Mouse (Mus musculus): ENCODE results near the gene Syt1. TPM values are rescaled to one million over a fixed set of nuclear protein-coding genes. Genes with fewer than 3 reads are reported as not detected.

Syt1 gene
- polyA plus RNA-seq, 1 experiment from 2014 or later, result 1.4 TPM

- H3K9ac ChIP-seq (replicated peaks), result no peak overlapping the region
- H3K4me3 ChIP-seq (replicated peaks), result no peak overlapping the region
- no peaks in the 10 kb centered on the region for H3K36me3 ChIP-seq
- no peaks in the 10 kb centered on the region for H3K27me3 ChIP-seq
- H3K4me1 ChIP-seq (replicated peaks), result 0 out of 2 replicates have a peak, but pooled peaks cover 3% of the 10 kb centered on the region
- H3K4me2 ChIP-seq, result no peak overlapping the region
- H3K27ac ChIP-seq, result no peak overlapping the region
- ATAC-seq (ENCODE audit: insufficient number of reproducible peaks, insufficient read depth, low FRiP score, low TSS enrichment, low read depth), result no peak
- H3K9me3 ChIP-seq, result peaks cover 11% of the 10 kb centered on the region
- WGBS, result 74% methylated on average over 9 of the region's 9 CpGs
These were observed 410.1 kb downstream of the Syt1 start for GRCm38 (mm10) chr10:108600693-108601092.

DNA sequence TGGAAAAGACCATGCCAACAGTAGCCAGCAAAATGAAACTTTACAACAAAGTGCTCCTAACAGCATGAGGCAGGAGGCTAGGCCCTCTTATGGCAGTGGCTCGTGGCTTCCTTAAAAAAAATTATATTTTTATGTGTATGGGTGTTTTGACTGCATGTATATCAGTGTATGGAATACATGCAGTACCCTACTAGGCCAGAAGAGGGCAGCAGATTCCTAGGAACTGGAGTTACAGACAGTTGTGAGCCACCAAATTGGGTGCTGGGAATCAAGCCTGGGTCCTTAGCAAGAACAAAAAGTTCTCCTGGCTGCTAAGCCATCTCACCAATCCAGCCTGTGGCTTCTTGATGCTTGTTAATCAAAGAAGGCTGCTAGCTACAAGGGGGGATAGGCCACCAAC, 413.4 kb downstream of the Syt1 start:
- no peaks in the 10 kb centered on the region for H3K36me3 ChIP-seq
- no peak for ATAC-seq (ENCODE audit: insufficient number of reproducible peaks, insufficient read depth, low FRiP score, low TSS enrichment, low read depth)
- H3K4me2 ChIP-seq, result no peak overlapping the region
- H3K27me3 ChIP-seq, result no peaks in the 10 kb centered on the region
- no peak overlapping the region for H3K9ac ChIP-seq (replicated peaks)
- no peak overlapping the region for H3K27ac ChIP-seq
- H3K4me3 ChIP-seq (replicated peaks), result no peak overlapping the region
- H3K4me1 ChIP-seq (replicated peaks), result 0 out of 2 replicates have a peak, but pooled peaks cover 4% of the 10 kb centered on the region
- 73% methylated on average over 1 of the region's 1 CpGs for WGBS
- peaks cover 11% of the 10 kb centered on the region for H3K9me3 ChIP-seq

DNA sequence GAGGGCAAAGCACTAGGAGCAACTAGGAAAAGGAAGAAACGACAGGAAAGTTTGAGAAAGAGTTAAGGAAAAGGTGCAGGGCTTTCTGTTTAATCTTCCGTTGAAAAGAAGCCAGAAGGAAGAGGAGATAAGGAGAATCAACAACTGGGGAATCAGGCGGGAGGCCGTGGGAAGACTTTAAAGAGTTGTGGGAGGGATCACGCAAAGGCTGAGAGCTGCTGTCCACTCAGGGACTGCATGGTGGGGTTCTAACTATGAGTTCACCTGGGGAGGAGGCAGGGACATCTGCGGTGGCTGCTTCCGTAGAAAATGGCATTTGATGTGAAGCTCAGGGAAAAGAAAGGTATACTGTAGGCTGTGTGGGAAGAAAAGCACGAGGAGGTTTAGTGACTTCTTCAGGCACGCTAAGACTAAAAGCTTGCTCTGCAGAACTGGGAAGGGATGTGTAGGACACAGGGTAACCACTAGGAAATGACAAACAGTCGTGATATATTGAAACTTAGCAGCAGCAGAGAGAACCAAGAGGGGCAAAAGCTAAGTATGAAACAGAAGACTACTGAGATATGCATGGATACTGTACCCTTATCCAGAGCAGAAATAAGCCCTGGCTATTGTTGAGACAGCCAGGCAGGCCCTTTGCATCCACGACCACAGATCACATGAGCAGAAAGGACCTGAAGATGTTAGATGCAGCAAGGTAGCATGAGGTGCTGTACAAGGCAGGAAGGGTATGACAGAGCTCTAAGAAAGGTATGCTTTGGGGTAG, 414.4 kb downstream of the Syt1 start:
- no peak for ATAC-seq (ENCODE audit: insufficient number of reproducible peaks, insufficient read depth, low FRiP score, low TSS enrichment, low read depth)
- 73% methylated on average over 11 of the region's 11 CpGs for WGBS
- H3K36me3 ChIP-seq, result no peaks in the 10 kb centered on the region
- H3K4me3 ChIP-seq (replicated peaks), result no peak overlapping the region
- H3K9me3 ChIP-seq, result peaks cover 11% of the 10 kb centered on the region
- H3K9ac ChIP-seq (replicated peaks), result no peak overlapping the region
- H3K27me3 ChIP-seq, result no peaks in the 10 kb centered on the region
- H3K27ac ChIP-seq, result no peak overlapping the region
- H3K4me1 ChIP-seq (replicated peaks), result 0 out of 2 replicates have a peak, but pooled peaks cover 4% of the 10 kb centered on the region
- H3K4me2 ChIP-seq, result no peak overlapping the region

DNA sequence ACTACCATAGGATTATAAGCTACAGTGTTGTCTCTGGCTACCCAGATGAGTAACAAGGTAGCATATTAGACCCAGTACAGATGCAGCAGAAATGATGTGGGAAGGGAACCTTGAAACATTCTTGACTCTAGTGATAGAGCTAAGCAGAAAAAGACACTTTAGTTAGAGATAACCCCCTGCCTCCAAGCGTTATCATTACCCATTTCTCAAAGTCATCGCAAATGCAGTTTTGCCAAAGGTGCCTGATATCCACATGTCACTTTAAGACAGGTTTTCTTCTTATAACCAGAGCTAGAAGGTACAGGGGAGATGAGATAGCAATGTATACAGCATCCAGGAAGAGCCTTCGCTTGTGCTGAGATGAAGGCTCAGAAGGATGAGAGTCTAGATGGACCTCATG, 421.4 kb downstream of the Syt1 start:
- Histone ChIP-seq H3K36me3 (no peaks in the 10 kb centered on the region), H3K4me3 (replicated peaks) (no peak overlapping the region), H3K27me3 (no peaks in the 10 kb centered on the region), H3K4me2 (no peak overlapping the region), H3K9ac (replicated peaks) (no peak overlapping the region), H3K9me3 (no peaks in the 10 kb centered on the region), H3K4me1 (replicated peaks) (no peaks in the 10 kb centered on the region), H3K27ac (no peak overlapping the region)
- ATAC-seq (ENCODE audit: insufficient number of reproducible peaks, insufficient read depth, low FRiP score, low TSS enrichment, low read depth), result no peak
- WGBS, result 95% methylated on average over 3 of the region's 3 CpGs

- WGBS, result 86% methylated on average over 3 of the region's 3 CpGs
- Histone ChIP-seq H3K4me3 (replicated peaks) (no peak overlapping the region), H3K4me1 (replicated peaks) (no peaks in the 10 kb centered on the region), H3K27me3 (no peaks in the 10 kb centered on the region), H3K4me2 (no peak overlapping the region), H3K36me3 (no peaks in the 10 kb centered on the region), H3K9me3 (no peaks in the 10 kb centered on the region), H3K9ac (replicated peaks) (no peak overlapping the region), H3K27ac (no peak overlapping the region)
- no peak for ATAC-seq (ENCODE audit: insufficient number of reproducible peaks, insufficient read depth, low FRiP score, low TSS enrichment, low read depth)
These were observed 421.9 kb downstream of the Syt1 start for GRCm38 (mm10) chr10:108588924-108589323.

DNA sequence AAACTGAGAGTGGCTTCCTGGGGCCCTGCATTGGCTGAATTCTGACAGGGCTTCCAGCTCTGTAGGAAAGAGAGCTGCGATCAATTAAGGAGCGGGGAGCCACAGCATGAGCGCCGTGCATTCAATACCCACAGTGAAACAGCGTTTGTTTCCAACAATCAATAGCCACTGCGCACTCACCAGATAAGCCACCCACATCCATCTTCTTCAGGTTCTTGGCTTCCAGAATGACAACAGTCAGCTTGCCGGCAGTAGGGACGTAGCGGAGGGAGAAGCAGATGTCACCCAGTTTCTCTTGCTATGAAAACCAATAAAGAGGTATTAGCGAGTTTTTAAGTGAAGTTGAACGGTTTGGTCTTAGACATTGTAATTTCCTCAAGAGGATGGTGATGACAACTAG, 427.1 kb downstream of the Syt1 start:
- 47% methylated on average over 11 of the region's 11 CpGs for WGBS
- Histone ChIP-seq H3K9me3 (no peaks in the 10 kb centered on the region), H3K4me3 (replicated peaks) (no peak overlapping the region), H3K27ac (no peak overlapping the region), H3K4me1 (replicated peaks) (no peaks in the 10 kb centered on the region), H3K36me3 (no peaks in the 10 kb centered on the region), H3K27me3 (no peaks in the 10 kb centered on the region), H3K9ac (replicated peaks) (no peak overlapping the region), H3K4me2 (no peak overlapping the region)
- ATAC-seq (ENCODE audit: insufficient number of reproducible peaks, insufficient read depth, low FRiP score, low TSS enrichment, low read depth), result no peak

DNA sequence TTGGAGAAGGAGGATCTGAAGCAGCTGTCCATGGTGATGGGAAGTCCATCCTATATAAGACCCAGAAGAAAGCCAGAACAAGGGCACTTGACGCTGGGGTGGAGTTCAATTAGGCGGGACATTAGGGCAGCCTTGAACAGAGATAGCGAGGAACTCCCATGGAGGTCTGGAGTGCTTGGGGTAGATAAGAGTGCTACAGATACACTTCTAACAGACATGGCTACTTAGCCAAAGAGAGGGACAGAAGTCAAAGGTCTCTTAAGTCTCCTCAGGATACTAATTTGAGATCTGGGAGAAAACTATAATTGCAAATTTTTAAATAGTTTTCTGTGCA, 428.4 kb downstream of the Syt1 start:
- 94% methylated on average over 3 of the region's 3 CpGs for WGBS
- Histone ChIP-seq H3K27ac (no peak overlapping the region), H3K27me3 (no peaks in the 10 kb centered on the region), H3K4me3 (replicated peaks) (no peak overlapping the region), H3K9ac (replicated peaks) (no peak overlapping the region), H3K36me3 (no peaks in the 10 kb centered on the region), H3K4me2 (no peak overlapping the region), H3K4me1 (replicated peaks) (no peaks in the 10 kb centered on the region), H3K9me3 (no peaks in the 10 kb centered on the region)
- ATAC-seq (ENCODE audit: insufficient number of reproducible peaks, insufficient read depth, low FRiP score, low TSS enrichment, low read depth), result no peak

GRCm38 (mm10) chr10:108581555-108582396, 429.0 kb downstream of the Syt1 start:
- Histone ChIP-seq H3K4me2 (no peak overlapping the region), H3K4me3 (replicated peaks) (no peak overlapping the region), H3K4me1 (replicated peaks) (no peaks in the 10 kb centered on the region), H3K27ac (no peak overlapping the region), H3K27me3 (no peaks in the 10 kb centered on the region), H3K9ac (replicated peaks) (no peak overlapping the region), H3K9me3 (no peaks in the 10 kb centered on the region), H3K36me3 (no peaks in the 10 kb centered on the region)
- no peak for ATAC-seq (ENCODE audit: insufficient number of reproducible peaks, insufficient read depth, low FRiP score, low TSS enrichment, low read depth)
- 82% methylated on average over 12 of the region's 12 CpGs for WGBS

DNA sequence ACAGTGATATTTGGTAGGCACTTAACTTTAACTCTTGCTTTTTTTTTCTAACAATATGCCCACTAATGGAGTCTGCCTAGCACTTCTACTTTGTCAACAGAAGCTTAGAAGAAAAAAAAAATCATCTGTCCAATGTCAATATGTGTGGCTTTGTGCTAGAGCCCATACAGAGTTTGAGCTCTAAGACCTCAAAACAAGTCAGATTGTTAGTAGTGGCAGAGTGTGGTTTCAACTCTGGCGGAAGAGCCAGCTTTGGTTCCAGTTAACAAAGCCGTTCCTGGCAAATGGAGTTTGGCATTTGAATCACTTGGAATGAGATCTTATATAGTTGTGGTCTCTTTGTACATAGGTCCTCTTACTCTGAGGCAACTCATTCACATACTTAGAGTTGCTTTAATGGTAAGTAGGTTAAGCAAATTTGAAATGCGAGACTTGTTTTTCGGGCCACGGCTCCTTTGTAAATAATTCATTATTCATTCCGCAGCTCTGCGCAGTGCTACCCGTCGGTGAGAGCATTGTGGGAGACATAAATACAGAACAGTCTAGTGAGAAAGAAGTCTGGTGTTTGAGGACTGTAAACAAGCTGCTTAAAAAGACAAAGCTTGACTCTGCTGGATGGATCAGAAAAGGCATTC, 429.9 kb downstream of the Syt1 start:
- ATAC-seq (ENCODE audit: insufficient number of reproducible peaks, insufficient read depth, low FRiP score, low TSS enrichment, low read depth), result no peak
- Histone ChIP-seq H3K9me3 (no peaks in the 10 kb centered on the region), H3K27me3 (no peaks in the 10 kb centered on the region), H3K9ac (replicated peaks) (no peak overlapping the region), H3K4me1 (replicated peaks) (no peaks in the 10 kb centered on the region), H3K4me3 (replicated peaks) (no peak overlapping the region), H3K27ac (no peak overlapping the region), H3K4me2 (no peak overlapping the region), H3K36me3 (no peaks in the 10 kb centered on the region)
- WGBS, result 85% methylated on average over 9 of the region's 9 CpGs

- 89% methylated on average over 4 of the region's 4 CpGs for WGBS
- H3K9me3 ChIP-seq, result no peaks in the 10 kb centered on the region
- no peak for ATAC-seq (ENCODE audit: insufficient number of reproducible peaks, insufficient read depth, low FRiP score, low TSS enrichment, low read depth)
These were observed 431.4 kb downstream of the Syt1 start for GRCm38 (mm10) chr10:108579396-108579795.

DNA sequence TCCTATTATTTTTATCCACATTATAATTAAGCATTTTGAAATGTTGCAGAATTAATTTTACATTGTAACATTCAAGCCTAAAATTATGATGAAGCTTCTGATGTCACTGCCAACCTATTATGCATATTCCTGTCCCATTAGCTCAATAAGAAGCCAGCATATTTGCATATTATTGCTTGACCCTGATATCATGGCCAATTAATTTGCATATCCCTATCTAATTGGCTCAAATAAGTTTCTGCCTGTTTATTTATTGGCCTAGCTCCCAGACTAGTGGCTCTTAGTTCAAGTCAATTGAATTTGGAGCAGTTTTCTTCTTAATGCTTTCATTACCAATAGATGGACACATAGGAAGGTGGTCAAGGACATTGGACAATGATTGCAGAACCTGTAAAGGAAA, 433.2 kb downstream of the Syt1 start:
- H3K4me1 ChIP-seq (replicated peaks), result no peaks in the 10 kb centered on the region
- H3K36me3 ChIP-seq, result no peaks in the 10 kb centered on the region
- H3K9me3 ChIP-seq, result no peaks in the 10 kb centered on the region
- H3K9ac ChIP-seq (replicated peaks), result no peak overlapping the region
- no peak overlapping the region for H3K27ac ChIP-seq
- no peak for ATAC-seq (ENCODE audit: insufficient number of reproducible peaks, insufficient read depth, low FRiP score, low TSS enrichment, low read depth)
- no peak overlapping the region for H3K4me3 ChIP-seq (replicated peaks)
- no peak overlapping the region for H3K4me2 ChIP-seq
- H3K27me3 ChIP-seq, result no peaks in the 10 kb centered on the region

More at GRCm38 (mm10) chr10:108579396-108579795, 431.4 kb downstream of the Syt1 start:
- Histone ChIP-seq H3K4me3 (replicated peaks) (no peak overlapping the region), H3K27ac (no peak overlapping the region), H3K9ac (replicated peaks) (no peak overlapping the region), H3K4me1 (replicated peaks) (no peaks in the 10 kb centered on the region), H3K4me2 (no peak overlapping the region), H3K36me3 (no peaks in the 10 kb centered on the region), H3K27me3 (no peaks in the 10 kb centered on the region)
